Mouse (Mus musculus): ENCODE results near the gene Zfp42. TPM values are rescaled to one million over a fixed set of nuclear protein-coding genes. Genes with fewer than 3 reads are reported as not detected.

Zfp42 gene
- polyA plus RNA-seq, 1 experiment: not detected

GRCm38 (mm10) chr8:43305676-43306075, 1.1 kb downstream of the Zfp42 start:
- Histone ChIP-seq H3K4me3 (replicated peaks; ENCODE audit: extremely low read depth, low read depth, low read length) (no peak overlapping the region), H3K4me1 (ENCODE audit: control insufficient read depth, insufficient read depth, low read length) (no peaks in the 10 kb centered on the region)
- no peak for DNase-seq
- WGBS: 97% methylated on average over 14 of the region's 14 CpGs
- TF ChIP-seq POLR2A (IDR thresholded peaks at IDR 0.05; ENCODE audit: borderline replicate concordance, extremely low read depth, low read depth, low read length) (no peak), CTCF (IDR thresholded peaks at IDR 0.05; ENCODE audit: insufficient read depth, low read length) (no peak)

- H3K4me3 ChIP-seq (replicated peaks; ENCODE audit: extremely low read depth, low read depth, low read length): no peak overlapping the region
- DNase-seq: no peak
- no peak for TF ChIP-seq POLR2A (IDR thresholded peaks at IDR 0.05; ENCODE audit: borderline replicate concordance, extremely low read depth, low read depth, low read length)
- no peak for TF ChIP-seq CTCF (IDR thresholded peaks at IDR 0.05; ENCODE audit: insufficient read depth, low read length)
- 50% methylated on average over 5 of the region's 5 CpGs for WGBS
- H3K4me1 ChIP-seq (ENCODE audit: control insufficient read depth, insufficient read depth, low read length): no peaks in the 10 kb centered on the region
Observed at GRCm38 (mm10) chr8:43299796-43300195, 7.0 kb downstream of the Zfp42 start.

GRCm38 (mm10) chr8:43295826-43296225, 11.0 kb downstream of the Zfp42 start:
- Histone ChIP-seq H3K4me1 (ENCODE audit: control insufficient read depth, insufficient read depth, low read length) (no peaks in the 10 kb centered on the region), H3K4me3 (replicated peaks; ENCODE audit: extremely low read depth, low read depth, low read length) (no peak overlapping the region)
- TF ChIP-seq CTCF (IDR thresholded peaks at IDR 0.05; ENCODE audit: insufficient read depth, low read length): no peak
- TF ChIP-seq POLR2A (IDR thresholded peaks at IDR 0.05; ENCODE audit: borderline replicate concordance, extremely low read depth, low read depth, low read length): no peak
- WGBS: 84% methylated on average over 21 of the region's 21 CpGs
- no peak for DNase-seq

- WGBS: 86% methylated on average over 4 of the region's 4 CpGs
- TF ChIP-seq POLR2A (IDR thresholded peaks at IDR 0.05; ENCODE audit: borderline replicate concordance, extremely low read depth, low read depth, low read length): no peak
- TF ChIP-seq CTCF (IDR thresholded peaks at IDR 0.05; ENCODE audit: insufficient read depth, low read length): no peak
- no peak for DNase-seq
- Histone ChIP-seq H3K4me3 (replicated peaks; ENCODE audit: extremely low read depth, low read depth, low read length) (no peak overlapping the region), H3K4me1 (ENCODE audit: control insufficient read depth, insufficient read depth, low read length) (no peaks in the 10 kb centered on the region)
Observed at GRCm38 (mm10) chr8:43294191-43294590, 12.6 kb downstream of the Zfp42 start.

- H3K4me1 ChIP-seq (ENCODE audit: control insufficient read depth, insufficient read depth, low read length): no peaks in the 10 kb centered on the region
- no peak for DNase-seq
- TF ChIP-seq POLR2A (IDR thresholded peaks at IDR 0.05; ENCODE audit: borderline replicate concordance, extremely low read depth, low read depth, low read length) (no peak), CTCF (IDR thresholded peaks at IDR 0.05; ENCODE audit: insufficient read depth, low read length) (no peak)
- WGBS: 90% methylated on average over 5 of the region's 5 CpGs
- H3K4me3 ChIP-seq (replicated peaks; ENCODE audit: extremely low read depth, low read depth, low read length): no peak overlapping the region
Observed at GRCm38 (mm10) chr8:43290424-43291111, 16.2 kb downstream of the Zfp42 start.

- H3K4me3 ChIP-seq (replicated peaks; ENCODE audit: extremely low read depth, low read depth, low read length): no peak overlapping the region
- TF ChIP-seq CTCF (IDR thresholded peaks at IDR 0.05; ENCODE audit: insufficient read depth, low read length): no peak
- TF ChIP-seq POLR2A (IDR thresholded peaks at IDR 0.05; ENCODE audit: borderline replicate concordance, extremely low read depth, low read depth, low read length): no peak
- no peaks in the 10 kb centered on the region for H3K4me1 ChIP-seq (ENCODE audit: control insufficient read depth, insufficient read depth, low read length)
- no peak for DNase-seq
- WGBS: 87% methylated on average over 5 of the region's 5 CpGs
Observed at GRCm38 (mm10) chr8:43289781-43290180, 17.0 kb downstream of the Zfp42 start.

- 80% methylated on average over 1 of the region's 1 CpGs for WGBS
- Histone ChIP-seq H3K4me3 (replicated peaks; ENCODE audit: extremely low read depth, low read depth, low read length) (no peak overlapping the region), H3K4me1 (ENCODE audit: control insufficient read depth, insufficient read depth, low read length) (no peaks in the 10 kb centered on the region)
- no peak for DNase-seq
- TF ChIP-seq CTCF (IDR thresholded peaks at IDR 0.05; ENCODE audit: insufficient read depth, low read length) (no peak), POLR2A (IDR thresholded peaks at IDR 0.05; ENCODE audit: borderline replicate concordance, extremely low read depth, low read depth, low read length) (no peak)
Observed at GRCm38 (mm10) chr8:43288840-43289239, 17.9 kb downstream of the Zfp42 start.

GRCm38 (mm10) chr8:43287456-43287855, 19.3 kb downstream of the Zfp42 start:
- Histone ChIP-seq H3K4me3 (replicated peaks; ENCODE audit: extremely low read depth, low read depth, low read length) (no peak overlapping the region), H3K4me1 (ENCODE audit: control insufficient read depth, insufficient read depth, low read length) (no peaks in the 10 kb centered on the region)
- TF ChIP-seq CTCF (IDR thresholded peaks at IDR 0.05; ENCODE audit: insufficient read depth, low read length) (no peak), POLR2A (IDR thresholded peaks at IDR 0.05; ENCODE audit: borderline replicate concordance, extremely low read depth, low read depth, low read length) (no peak)
- WGBS: 77% methylated on average over 6 of the region's 6 CpGs
- no peak for DNase-seq

GRCm38 (mm10) chr8:43283231-43283630, 23.5 kb downstream of the Zfp42 start:
- no peak for DNase-seq
- Histone ChIP-seq H3K4me3 (replicated peaks; ENCODE audit: extremely low read depth, low read depth, low read length) (no peak overlapping the region), H3K4me1 (ENCODE audit: control insufficient read depth, insufficient read depth, low read length) (no peaks in the 10 kb centered on the region)
- 88% methylated on average over 7 of the region's 7 CpGs for WGBS
- TF ChIP-seq CTCF (IDR thresholded peaks at IDR 0.05; ENCODE audit: insufficient read depth, low read length) (no peak), POLR2A (IDR thresholded peaks at IDR 0.05; ENCODE audit: borderline replicate concordance, extremely low read depth, low read depth, low read length) (no peak)

GRCm38 (mm10) chr8:43278397-43278796, 28.4 kb downstream of the Zfp42 start:
- 27% methylated on average over 4 of the region's 4 CpGs for WGBS
- H3K4me1 ChIP-seq (ENCODE audit: control insufficient read depth, insufficient read depth, low read length): no peaks in the 10 kb centered on the region
- DNase-seq: no peak
- H3K4me3 ChIP-seq (replicated peaks; ENCODE audit: extremely low read depth, low read depth, low read length): no peak overlapping the region
- TF ChIP-seq CTCF (IDR thresholded peaks at IDR 0.05; ENCODE audit: insufficient read depth, low read length) (no peak), POLR2A (IDR thresholded peaks at IDR 0.05; ENCODE audit: borderline replicate concordance, extremely low read depth, low read depth, low read length) (no peak)
